Mouse (Mus musculus) left cerebral cortex, postnatal 36 days (tissue): ENCODE results near the gene Ccin. TPM values are rescaled to one million over a fixed set of nuclear protein-coding genes. Genes with fewer than 3 reads are reported as not detected.

ENCODE experiments used
- DNase-seq, 2 experiments: peaks; one replicate each; pipeline ENCODE4 v3.0.0; 2021 to 2022; ENCODE audit warnings: low spot score in 2 of 2, mixed read lengths in 1 of 2
- intact Hi-C: fragments of 180-260 bp; cut with DNase I; formaldehyde crosslinking; loops from one replicate; pipeline ENCODE4 v1.15.1; 2025
- total RNA-seq, 2 experiments: library from RNA; stranded (reverse); gene quantifications; 2 replicates each; pipeline ENCODE4 v1.2.3; 2021

Ccin gene
- not detected for total RNA-seq

GRCm38 (mm10) chr4:43983181-43983580 lies at the start of gene Ccin:
Ccin (plus strand) TSS chr4:43983483.
- no peak for DNase-seq
- intact Hi-C loops, result loop anchor here (2.0 to 10.0 kb wide), 3 partner anchors 56 to 218 kb away; no protein-coding TSS in a partner anchor

- DNase-seq, result no peak
- intact Hi-C loops, result no loop called here
Observed at GRCm38 (mm10) chr4:43936186-43936585, 47.1 kb upstream of the Ccin start.

- no peak for DNase-seq
- intact Hi-C loops, result no loop called here
Observed at GRCm38 (mm10) chr4:43936749-43937674, 46.3 kb upstream of the Ccin start.

- no peak for DNase-seq
- intact Hi-C loops, result no loop called here
Observed at GRCm38 (mm10) chr4:43941315-43941714, 42.0 kb upstream of the Ccin start.

- no peak for DNase-seq
- intact Hi-C loops, result no loop called here
Observed at GRCm38 (mm10) chr4:43942421-43942820, 40.9 kb upstream of the Ccin start.

GRCm38 (mm10) chr4:43947571-43947970 lies 35.7 kb upstream of the Ccin start:
- intact Hi-C loops, result no loop called here
- DNase-seq, result no peak

- intact Hi-C loops, result no loop called here
- peak; percentile 24 to 50 for DNase-seq
Observed at GRCm38 (mm10) chr4:43957292-43957845, 25.9 kb upstream of the Ccin start, which contains the start of gene Glipr2. Glipr2 (plus strand) TSS chr4:43957401.

- intact Hi-C loops, result no loop called here
- DNase-seq, result peak in 1 of 2 experiments; percentile 22
Observed at GRCm38 (mm10) chr4:43957846-43958461, 25.3 kb upstream of the Ccin start.

- no peak for DNase-seq
- intact Hi-C loops, result no loop called here
Observed at GRCm38 (mm10) chr4:43959523-43960179, 23.6 kb upstream of the Ccin start.

GRCm38 (mm10) chr4:43960207-43960606 lies 23.1 kb upstream of the Ccin start:
- no peak for DNase-seq
- intact Hi-C loops, result no loop called here

- intact Hi-C loops, result no loop called here
- DNase-seq, result no peak
Observed at GRCm38 (mm10) chr4:43964326-43964833, 18.9 kb upstream of the Ccin start.

GRCm38 (mm10) chr4:43964951-43965684 lies 18.2 kb upstream of the Ccin start:
- no peak for DNase-seq
- intact Hi-C loops, result no loop called here

- no peak for DNase-seq
- intact Hi-C loops, result no loop called here
Observed at GRCm38 (mm10) chr4:43965856-43966535, 17.3 kb upstream of the Ccin start.

GRCm38 (mm10) chr4:43968650-43969049 lies 14.6 kb upstream of the Ccin start:
- DNase-seq, result peak; percentile 28 to 36
- intact Hi-C loops, result no loop called here

- intact Hi-C loops, result no loop called here
Observed at GRCm38 (mm10) chr4:43969373-43969772, 13.9 kb upstream of the Ccin start.

GRCm38 (mm10) chr4:43970393-43971330 lies 12.6 kb upstream of the Ccin start:
- no peak for DNase-seq
- intact Hi-C loops, result no loop called here

More at GRCm38 (mm10) chr4:43969373-43969772, 13.9 kb upstream of the Ccin start:
- no peak for DNase-seq

GRCm38 (mm10) chr4:43971541-43972136 lies 11.6 kb upstream of the Ccin start:
- intact Hi-C loops, result no loop called here
- DNase-seq, result no peak
